Mouse (Mus musculus) liver, postnatal 0 days (tissue): ENCODE data around the gene Shc2. TPM values are rescaled to one million over a fixed set of nuclear protein-coding genes. Genes with fewer than 3 reads are reported as not detected.

Source experiments
- ATAC-seq: fragments of 200-750 bp; cut with Nextera tagmentation; 2 replicates; pipeline ENCODE4 v1.8.0; 2017; ENCODE audit warnings: mild to moderate bottlenecking, moderate library complexity
- DNase-seq: peaks from one replicate; pipeline ENCODE4 v3.0.0-alpha.2; 2016
- H3K27ac ChIP-seq: fragments of 300-500 bp; sonication (generic); 2 replicates; pipeline ENCODE4 v1.5.1; 2014; ENCODE audit warnings: antibody characterized with exemption, moderate library complexity, mild to moderate bottlenecking, low read depth
- H3K27me3 ChIP-seq: fragments of 300-500 bp; sonication (generic); 2 replicates; pipeline ENCODE4 v1.6.1; 2014; ENCODE audit warnings: low read length, control low read depth, mixed read lengths; ENCODE audit not compliant: insufficient read depth
- H3K36me3 ChIP-seq: fragments of 300-500 bp; sonication (generic); replicated peaks from 2 replicates; pipeline ENCODE4 v1.6.1; 2014; ENCODE audit warnings: mild to moderate bottlenecking, control low read depth, low read length, moderate library complexity, mixed read lengths; ENCODE audit not compliant: insufficient read depth
- H3K4me1 ChIP-seq: fragments of 300-500 bp; sonication (generic); 2 replicates; pipeline ENCODE4 v1.6.1; 2014; ENCODE audit warnings: antibody characterized with exemption, mild to moderate bottlenecking, control low read depth; ENCODE audit not compliant: insufficient read depth
- H3K4me2 ChIP-seq: fragments of 300-500 bp; sonication (generic); 2 replicates; pipeline ENCODE4 v1.6.1; 2014; ENCODE audit warnings: low read depth, mild to moderate bottlenecking, low read length, moderate library complexity, mixed read lengths
- H3K4me3 ChIP-seq: fragments of 300-500 bp; sonication (generic); 2 replicates; pipeline ENCODE4 v1.5.1; 2014; ENCODE audit warnings: low read depth, low read length
- H3K9ac ChIP-seq: fragments of 300-500 bp; sonication (generic); replicated peaks from 2 replicates; pipeline ENCODE4 v1.6.1; 2014; ENCODE audit warnings: mild to moderate bottlenecking, moderate library complexity
- H3K9me3 ChIP-seq: fragments of 300-500 bp; sonication (generic); 2 replicates; pipeline ENCODE4 v1.6.1; 2016; ENCODE audit warnings: mild to moderate bottlenecking, control low read depth, low read length, mixed read lengths
- CTCF ChIP-seq: sonication (generic); IDR thresholded peaks from 2 replicates; pipeline ENCODE4 v1.5.1; 2016; ENCODE audit warnings: antibody characterized with exemption, low read depth
- EP300 ChIP-seq: IDR thresholded peaks from 2 replicates; pipeline ENCODE4 v1.6.1; 2016; ENCODE audit warnings: antibody characterized with exemption, low read depth, mild to moderate bottlenecking
- WGBS: fragments of 180-500 bp; shearing (Covaris S2); extraction: QIAGEN DNeasy Blood & Tissue Kit; methylation state at CpG from one replicate; pipeline ENCODE4 v1.1.7; 2014; ENCODE audit not compliant: insufficient replicate concordance; 5-methylcytosine and 5-hydroxymethylcytosine counted together
- polyA plus RNA-seq: library from polyadenylated mRNA; unstranded; fragments of >200 nt; fragmentation: Nextera tagmentation; extraction: Ambion mirVana; gene quantifications from 2 replicates; pipeline ENCODE4 v1.2.1, GENCODE M21; 2015

The Shc2 gene
- polyA plus RNA-seq, 1 experiment from 2014 or later = 0.05 TPM

- H3K4me3 ChIP-seq = no peak overlapping the region
- 34% methylated on average over 3 of the region's 3 CpGs for WGBS
- no peaks in the 10 kb centered on the region for H3K27me3 ChIP-seq
- ATAC-seq (no peak), DNase-seq (no peak)
- H3K9ac ChIP-seq = no peak overlapping the region
- no peaks in the 10 kb centered on the region for H3K36me3 ChIP-seq
- no peak overlapping the region for H3K4me2 ChIP-seq
- TF ChIP-seq CTCF (no peak), EP300 (no peak)
- H3K4me1 ChIP-seq = no peaks in the 10 kb centered on the region
- no peak overlapping the region for H3K27ac ChIP-seq
- no peaks in the 10 kb centered on the region for H3K9me3 ChIP-seq
Observed at GRCm38 (mm10) chr10:79661861-79662260, 24.1 kb upstream of the Shc2 start.

GRCm38 (mm10) chr10:79660298-79660697, 22.6 kb upstream of the Shc2 start:
- WGBS = 73% methylated on average over 2 of the region's 2 CpGs
- H3K4me1 ChIP-seq = no peaks in the 10 kb centered on the region
- no peak overlapping the region for H3K4me3 ChIP-seq
- TF ChIP-seq EP300 (no peak), CTCF (peak; percentile 56)
- DNase-seq (no peak), ATAC-seq (no peak)
- no peaks in the 10 kb centered on the region for H3K9me3 ChIP-seq
- no peaks in the 10 kb centered on the region for H3K36me3 ChIP-seq
- H3K27ac ChIP-seq = no peak overlapping the region
- H3K27me3 ChIP-seq = peaks cover 2% of the 10 kb centered on the region; the same call in 1 of the 2 replicates
- no peak overlapping the region for H3K9ac ChIP-seq
- H3K4me2 ChIP-seq = no peak overlapping the region

GRCm38 (mm10) chr10:79658829-79659228, 21.1 kb upstream of the Shc2 start:
- TF ChIP-seq EP300 = no peak
- peak; percentile 56 for TF ChIP-seq CTCF
- Histone ChIP-seq H3K9me3 (no peaks in the 10 kb centered on the region), H3K9ac (no peak overlapping the region), H3K27me3 (peaks cover 7% of the 10 kb centered on the region; the same call in 1 of the 2 replicates), H3K4me1 (no peaks in the 10 kb centered on the region), H3K4me3 (no peak overlapping the region), H3K36me3 (no peaks in the 10 kb centered on the region), H3K27ac (no peak overlapping the region), H3K4me2 (no peak overlapping the region)
- ATAC-seq (no peak), DNase-seq (peak; percentile 50)
- 17% methylated on average over 4 of the region's 4 CpGs for WGBS

GRCm38 (mm10) chr10:79654946-79655395, 17.3 kb upstream of the Shc2 start:
- Histone ChIP-seq H3K27ac (no peak overlapping the region), H3K4me2 (no peak overlapping the region), H3K27me3 (peaks cover 7% of the 10 kb centered on the region; the same call in 1 of the 2 replicates), H3K4me3 (no peak overlapping the region), H3K9me3 (no peaks in the 10 kb centered on the region), H3K36me3 (no peaks in the 10 kb centered on the region), H3K4me1 (no peaks in the 10 kb centered on the region), H3K9ac (no peak overlapping the region)
- TF ChIP-seq CTCF = no peak
- TF ChIP-seq EP300 = no peak
- ATAC-seq (no peak), DNase-seq (no peak)
- WGBS = 50% methylated on average over 1 of the region's 1 CpGs

GRCm38 (mm10) chr10:79652789-79653188, 15.1 kb upstream of the Shc2 start:
- Histone ChIP-seq H3K9me3 (no peaks in the 10 kb centered on the region), H3K4me2 (no peak overlapping the region), H3K36me3 (no peaks in the 10 kb centered on the region), H3K27ac (no peak overlapping the region), H3K27me3 (peaks cover 7% of the 10 kb centered on the region; the same call in 1 of the 2 replicates), H3K4me1 (no peaks in the 10 kb centered on the region), H3K9ac (no peak overlapping the region), H3K4me3 (no peak overlapping the region)
- ATAC-seq (no peak), DNase-seq (no peak)
- WGBS = 74% methylated on average over 7 of the region's 7 CpGs
- no peak for TF ChIP-seq CTCF
- TF ChIP-seq EP300 = no peak

GRCm38 (mm10) chr10:79649070-79649751, 11.5 kb upstream of the Shc2 start:
- ATAC-seq = peak; percentile 45; the same call in 1 of the 2 replicates
- no peak overlapping the region for H3K9ac ChIP-seq
- H3K9me3 ChIP-seq = no peaks in the 10 kb centered on the region
- DNase-seq = peak; percentile 80
- 23% methylated on average over 7 of the region's 7 CpGs for WGBS
- H3K4me3 ChIP-seq = no peak overlapping the region
- H3K4me2 ChIP-seq = no peak overlapping the region
- no peak overlapping the region for H3K27ac ChIP-seq
- H3K4me1 ChIP-seq = no peaks in the 10 kb centered on the region
- no peaks in the 10 kb centered on the region for H3K36me3 ChIP-seq
- TF ChIP-seq EP300 (no peak), CTCF (peak; percentile 97)
- no peaks in the 10 kb centered on the region; the same call in 1 of the 2 replicates for H3K27me3 ChIP-seq
